Mouse (Mus musculus): ENCODE data around the gene Gm14226.

GRCm38 (mm10) chr2:155056076-155056578, 38.1 kb downstream of the Gm14226 start:
- TF ChIP-seq FLI1 (IDR thresholded peaks at IDR 0.05; ENCODE audit: low read length) (no peak), GATA1 (IDR thresholded peaks at IDR 0.05; ENCODE audit: borderline replicate concordance, low read length) (no peak)

All from megakaryocyte, embryonic 14.5 days (primary cell).